Mouse (Mus musculus) ES-Bruce4 (cell line): ENCODE data around the gene Shh.

Source experiments
- CTCF ChIP-seq: IDR thresholded peaks from one replicate; pipeline ENCODE4 v1.8.1; 2011; ENCODE audit warnings: low read depth, low read length
- POLR2A ChIP-seq: IDR thresholded peaks from one replicate; pipeline ENCODE4 v1.8.1; 2011; ENCODE audit warnings: low read length; ENCODE audit not compliant: insufficient read depth

DNA sequence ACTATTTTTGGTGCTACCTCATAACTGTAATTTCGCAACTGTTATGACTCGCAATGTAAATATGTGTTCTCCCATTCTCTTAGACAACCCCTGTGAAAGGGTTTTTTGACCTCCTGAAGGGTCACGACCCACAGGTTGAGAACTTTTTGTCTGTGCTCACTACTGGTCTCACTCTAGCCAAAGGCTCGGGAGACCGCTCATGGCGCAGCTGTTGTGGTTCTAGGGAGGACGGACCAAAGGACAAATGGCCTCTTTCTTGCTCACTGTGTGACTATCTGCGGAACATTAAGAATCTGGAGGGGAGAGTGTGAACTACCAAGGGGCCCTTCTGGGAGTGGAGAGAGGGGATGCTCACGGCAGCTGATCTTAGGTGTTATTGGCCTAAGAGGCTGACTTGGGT is 41.1 kb downstream of the Shh start:
- no peak for TF ChIP-seq CTCF
- TF ChIP-seq POLR2A, result no peak
